Mouse (Mus musculus): ENCODE data around the gene Ccdc9b.

DNA sequence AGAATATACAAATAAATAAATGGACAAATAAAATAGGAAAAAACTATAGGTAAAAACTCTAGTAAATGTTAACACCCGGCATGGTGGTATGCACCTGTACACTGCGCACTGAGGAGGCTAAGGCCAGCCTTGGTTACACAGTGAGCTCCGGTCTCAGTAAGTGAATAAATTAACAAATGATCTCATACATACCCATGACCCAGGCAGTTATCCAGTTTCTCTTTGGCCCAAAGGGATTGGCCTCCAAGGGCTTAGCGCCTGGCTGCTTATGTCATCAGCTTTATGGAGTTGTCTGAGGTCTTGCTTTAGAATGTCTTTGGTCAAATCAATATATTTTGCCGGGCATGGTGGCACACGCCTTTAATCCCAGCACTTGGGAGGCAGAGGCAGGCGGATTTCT lies 21.2 kb upstream of the Ccdc9b start:
- TF ChIP-seq FOSL1 (IDR thresholded peaks at IDR 0.05; ENCODE audit: insufficient read depth, low read length, poor library complexity, severe bottlenecking) = no peak
- no peak for TF ChIP-seq USF1 (IDR thresholded peaks at IDR 0.05; ENCODE audit: low read depth)
- TF ChIP-seq CTCF (IDR thresholded peaks at IDR 0.05; ENCODE audit: control insufficient read depth, insufficient read depth, insufficient read length) = no peak
- TF ChIP-seq MYOD1 (IDR thresholded peaks at IDR 0.05; ENCODE audit: control insufficient read depth, insufficient read length, low read depth) = no peak
- TF ChIP-seq MAX (IDR thresholded peaks at IDR 0.05) = no peak
- no peak for TF ChIP-seq CEBPB (IDR thresholded peaks at IDR 0.05; ENCODE audit: low read depth)
